Mouse (Mus musculus) embryonic facial prominence, embryonic 14.5 days (tissue): ENCODE measurements around the gene Zc3h6. TPM values are rescaled to one million over a fixed set of nuclear protein-coding genes. Genes with fewer than 3 reads are reported as not detected.

Experiments
- ATAC-seq: fragments of 200-750 bp; cut with Nextera tagmentation; 2 replicates; pipeline ENCODE4 v1.8.0; 2017; ENCODE audit warnings: low read depth, moderate number of reproducible peaks, moderate TSS enrichment
- DNase-seq: peaks from one replicate; pipeline ENCODE4 v3.0.0-alpha.2; 2015; ENCODE audit warnings: low spot score
- H3K27ac ChIP-seq: fragments of 300-500 bp; sonication (generic); replicated peaks from 2 replicates; pipeline ENCODE4 v1.5.1; 2014; ENCODE audit warnings: low read depth, mild to moderate bottlenecking, low read length, moderate library complexity
- H3K27me3 ChIP-seq: fragments of 300-500 bp; sonication (generic); replicated peaks from 2 replicates; pipeline ENCODE4 v1.6.1; 2014; ENCODE audit warnings: low read length; ENCODE audit not compliant: control insufficient read depth, insufficient read depth
- H3K36me3 ChIP-seq: fragments of 300-500 bp; sonication (generic); 2 replicates; pipeline ENCODE4 v1.6.1; 2014; ENCODE audit warnings: low read length, mixed read lengths; ENCODE audit not compliant: control insufficient read depth, insufficient read depth
- H3K4me1 ChIP-seq: fragments of 300-500 bp; sonication (generic); 2 replicates; pipeline ENCODE4 v1.6.1; 2014; ENCODE audit warnings: antibody characterized with exemption, low read length; ENCODE audit not compliant: control insufficient read depth, insufficient read depth
- H3K4me2 ChIP-seq: fragments of 300-500 bp; sonication (generic); 2 replicates; pipeline ENCODE4 v1.6.1; 2014; ENCODE audit warnings: low read depth, mild to moderate bottlenecking, low read length, moderate library complexity, mixed read lengths
- H3K4me3 ChIP-seq: fragments of 300-500 bp; sonication (generic); 2 replicates; pipeline ENCODE4 v1.5.1; 2014; ENCODE audit warnings: low read depth, mild to moderate bottlenecking, low read length
- H3K9ac ChIP-seq: fragments of 300-500 bp; sonication (generic); 2 replicates; pipeline ENCODE4 v1.6.1; 2014; ENCODE audit warnings: low read depth, mild to moderate bottlenecking, low read length, moderate library complexity, mixed read lengths
- H3K9me3 ChIP-seq: fragments of 300-500 bp; sonication (generic); 2 replicates; pipeline ENCODE4 v1.6.1; 2016; ENCODE audit warnings: low read length; ENCODE audit not compliant: control insufficient read depth
- whole genome bisulfite sequencing: fragments of 180-500 bp; shearing (Covaris S2); extraction: QIAGEN DNeasy Blood & Tissue Kit; methylation state at CpG from one replicate; pipeline ENCODE4 v1.1.7; 2014; 5-methylcytosine and 5-hydroxymethylcytosine counted together
- polyA plus RNA-seq: library from polyadenylated mRNA; unstranded; fragments of >200 nt; fragmentation: Nextera tagmentation; extraction: Ambion mirVana; gene quantifications from 2 replicates; pipeline ENCODE4 v1.2.1, GENCODE M21; 2014

Gene Zc3h6
- polyA plus RNA-seq, 1 experiment from 2014 or later = 1.4 TPM

GRCm38 (mm10) chr2:128965505-128966105 is 1.6 kb upstream of the Zc3h6 start:
- ATAC-seq (no peak), DNase-seq (peak; percentile 25)
- Histone ChIP-seq H3K9ac (peak overlapping the region; percentile 26; the same call in 1 of the 2 replicates), H3K27ac (peak overlapping the region; percentile 100), H3K36me3 (no peaks in the 10 kb centered on the region), H3K4me2 (peak overlapping the region; percentile 60), H3K9me3 (no peaks in the 10 kb centered on the region), H3K4me1 (0 out of 2 replicates have a peak, but pooled peaks cover 6% of the 10 kb centered on the region), H3K4me3 (peak overlapping the region; percentile 99), H3K27me3 (no peaks in the 10 kb centered on the region)
- 37% methylated on average over 5 of the region's 5 CpGs for WGBS

GRCm38 (mm10) chr2:128966236-128966635 is 966 bp upstream of the Zc3h6 start:
- DNase-seq = peak; percentile 13
- Histone ChIP-seq H3K36me3 (no peaks in the 10 kb centered on the region), H3K4me1 (0 out of 2 replicates have a peak, but pooled peaks cover 6% of the 10 kb centered on the region), H3K4me3 (peak overlapping the region; percentile 99), H3K27ac (peak overlapping the region; percentile 100), H3K4me2 (peak overlapping the region; percentile 60), H3K9me3 (no peaks in the 10 kb centered on the region), H3K9ac (peak overlapping the region; percentile 100), H3K27me3 (no peaks in the 10 kb centered on the region)
- no peak for ATAC-seq
- WGBS = 14% methylated on average over 6 of the region's 6 CpGs

- Histone ChIP-seq H3K4me3 (peak within 1 kb of the TSS; percentile 99), H3K27me3 (no peaks in the 10 kb centered on the region), H3K36me3 (no peaks in the 10 kb centered on the region), H3K4me2 (peak within 1 kb of the TSS; percentile 60), H3K9ac (peak within 1 kb of the TSS; percentile 100), H3K4me1 (0 out of 2 replicates have a peak, but pooled peaks cover 6% of the 10 kb centered on the region), H3K9me3 (no peaks in the 10 kb centered on the region), H3K27ac (peak within 1 kb of the TSS; percentile 100)
- DNase-seq = peak; percentile 84
- 0% methylated on average over 26 of the region's 80 CpGs for WGBS
- peak; percentile 77 for ATAC-seq
Observed at GRCm38 (mm10) chr2:128967661-128968441, 649 bp downstream of the Zc3h6 start, which contains the start of gene Gm10762. Gene Gm10762, minus strand, starts transcription at chr2:128967725.

GRCm38 (mm10) chr2:128968475-128969083 is 1.4 kb downstream of the Zc3h6 start:
- peak overlapping the region; percentile 100 for H3K27ac ChIP-seq
- H3K4me2 ChIP-seq = peak overlapping the region; percentile 60
- ATAC-seq (no peak), DNase-seq (no peak)
- H3K4me1 ChIP-seq = 0 out of 2 replicates have a peak, but pooled peaks cover 6% of the 10 kb centered on the region
- no peaks in the 10 kb centered on the region for H3K9me3 ChIP-seq
- H3K9ac ChIP-seq = peak overlapping the region; percentile 100
- H3K4me3 ChIP-seq = peak overlapping the region; percentile 99
- no peaks in the 10 kb centered on the region for H3K27me3 ChIP-seq
- no peaks in the 10 kb centered on the region for H3K36me3 ChIP-seq

- Histone ChIP-seq H3K4me2 (no peak overlapping the region), H3K9me3 (no peaks in the 10 kb centered on the region), H3K4me3 (no peak overlapping the region), H3K27ac (no peak overlapping the region), H3K27me3 (no peaks in the 10 kb centered on the region), H3K4me1 (no peaks in the 10 kb centered on the region), H3K9ac (no peak overlapping the region), H3K36me3 (no peaks in the 10 kb centered on the region)
- DNase-seq (no peak), ATAC-seq (no peak)
Observed at GRCm38 (mm10) chr2:128972301-128972700, 5.1 kb downstream of the Zc3h6 start.

- H3K27me3 ChIP-seq = no peaks in the 10 kb centered on the region
- no peak overlapping the region for H3K27ac ChIP-seq
- H3K9ac ChIP-seq = no peak overlapping the region
- DNase-seq (no peak), ATAC-seq (no peak)
- H3K4me3 ChIP-seq = no peak overlapping the region
- no peak overlapping the region for H3K4me2 ChIP-seq
- no peaks in the 10 kb centered on the region for H3K4me1 ChIP-seq
- 73% methylated on average over 4 of the region's 4 CpGs for WGBS
- no peaks in the 10 kb centered on the region for H3K36me3 ChIP-seq
- no peaks in the 10 kb centered on the region for H3K9me3 ChIP-seq
Observed at GRCm38 (mm10) chr2:128975572-128975971, 8.4 kb downstream of the Zc3h6 start.

- no peak overlapping the region for H3K27ac ChIP-seq
- no peaks in the 10 kb centered on the region for H3K36me3 ChIP-seq
- H3K9ac ChIP-seq = no peak overlapping the region
- ATAC-seq = no peak
- no peaks in the 10 kb centered on the region for H3K9me3 ChIP-seq
- H3K4me3 ChIP-seq = no peak overlapping the region
- no peak overlapping the region for H3K4me2 ChIP-seq
- no peaks in the 10 kb centered on the region for H3K27me3 ChIP-seq
- 79% methylated on average over 3 of the region's 3 CpGs for WGBS
- no peaks in the 10 kb centered on the region for H3K4me1 ChIP-seq
- no peak for DNase-seq
Observed at GRCm38 (mm10) chr2:128984746-128985145, 17.5 kb downstream of the Zc3h6 start.

GRCm38 (mm10) chr2:129004872-129005271 is 37.7 kb downstream of the Zc3h6 start:
- DNase-seq = no peak
- no peak for ATAC-seq
- no peak overlapping the region for H3K4me3 ChIP-seq
- no peaks in the 10 kb centered on the region for H3K36me3 ChIP-seq
- no peaks in the 10 kb centered on the region for H3K4me1 ChIP-seq
- no peak overlapping the region for H3K27ac ChIP-seq
- H3K4me2 ChIP-seq = no peak overlapping the region
- H3K27me3 ChIP-seq = no peaks in the 10 kb centered on the region
- no peaks in the 10 kb centered on the region for H3K9me3 ChIP-seq
- H3K9ac ChIP-seq = no peak overlapping the region
